31 mouse cellular contexts compared by ENCODE assay signal in the genomic region with DNA sequence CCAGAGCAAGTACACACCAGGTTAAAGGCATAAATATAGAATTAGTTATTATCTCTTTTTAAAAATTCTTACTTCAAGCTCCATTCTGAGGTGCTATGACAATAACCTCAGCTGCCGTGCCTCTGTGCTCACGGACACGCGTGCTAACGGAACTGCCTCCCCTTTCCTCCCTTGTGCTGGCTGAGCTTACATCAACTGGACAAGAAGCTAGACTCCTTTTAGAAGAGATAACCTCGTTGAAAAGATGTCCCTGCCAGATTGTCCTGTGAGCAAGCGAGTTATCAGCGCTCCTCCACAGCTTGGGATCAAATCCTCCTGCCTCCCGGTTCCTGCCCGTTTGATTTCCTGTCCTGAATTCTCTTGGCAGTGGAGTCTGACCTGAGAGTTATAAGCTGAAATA. TPM values are rescaled to one million over a fixed set of nuclear protein-coding genes. Genes with fewer than 3 reads are reported as not detected.
DNase-seq lines count a peak whose midpoint lies in the region; ATAC-seq lines count a peak whose summit lies in the region.
"Had no signal": no experiment of that assay in that cellular context is flagged by ENCODE, and none has a peak within 500 bp of the region (broad histone marks: within the 10 kb centered on the region; RNA-seq: fewer than 3 reads in every experiment).

No protein-coding gene starts in this region.

- no peak overlapping the region for H3K4me3 ChIP-seq in liver, embryonic 12.5 days
- H3K4me3 ChIP-seq in liver, embryonic 11.5 days (ENCODE audit: low read depth, low read length) = no peak overlapping the region
- H3K4me3 ChIP-seq in hindbrain, embryonic 14.5 days (replicated peaks; ENCODE audit: low read length) = no peak overlapping the region
- H3K4me3 ChIP-seq: embryonic facial prominence, embryonic 15.5 days; forebrain, embryonic 10.5 days; gastrocnemius, adult 2 months; hindbrain, embryonic 10.5 days; intestine, embryonic 15.5 days; limb, embryonic 13.5 days had no signal

- H3K9ac ChIP-seq in liver, embryonic 12.5 days = no peak overlapping the region
- H3K9ac ChIP-seq in liver, embryonic 11.5 days (ENCODE audit: low read depth, low read length) = no peak overlapping the region
- no peak overlapping the region for H3K9ac ChIP-seq in hindbrain, embryonic 14.5 days
- H3K9ac ChIP-seq: embryonic facial prominence, embryonic 15.5 days; intestine, embryonic 15.5 days; limb, embryonic 13.5 days had no signal

- peak; percentile 45 for DNase-seq in cerebellum, adult 9-10 months
- no peak for DNase-seq in cerebellum, postnatal 14 days
- no peak for DNase-seq in liver, embryonic 11.5 days (ENCODE audit: low spot score)
- no peak for DNase-seq in urinary bladder, postnatal 10 days (ENCODE audit: low spot score)
- no peak for DNase-seq in adrenal gland, postnatal 4 days (ENCODE audit: low spot score in 2 of 2)
- DNase-seq in hindbrain, embryonic 14.5 days (ENCODE audit: low spot score) = no peak
- DNase-seq: adrenal gland, postnatal 10 days; cerebellum, adult 11-12 months; cerebellum, postnatal 10 days; gastrocnemius, adult 2 months; kidney, adult 2 months; kidney, postnatal 4 days; lung, adult 18-20 months; right cerebral cortex, postnatal 4 days; thymus, adult 18-20 months; thymus, postnatal 25 days had no signal

- H3K27ac ChIP-seq in liver, embryonic 12.5 days = no peak overlapping the region
- no peak overlapping the region for H3K27ac ChIP-seq in liver, embryonic 11.5 days (ENCODE audit: low read depth, low read length)
- no peak overlapping the region for H3K27ac ChIP-seq in hindbrain, embryonic 14.5 days
- H3K27ac ChIP-seq: embryonic facial prominence, embryonic 15.5 days; forebrain, embryonic 10.5 days; gastrocnemius, adult 2 months; hindbrain, embryonic 10.5 days; intestine, embryonic 15.5 days; limb, embryonic 13.5 days; macrophage; stomach, postnatal 0 days had no signal

- H3K9me3 ChIP-seq in liver, embryonic 12.5 days (replicated peaks) = peaks cover 10% of the 10 kb centered on the region
- H3K9me3 ChIP-seq in liver, embryonic 11.5 days (ENCODE audit: control insufficient read depth, low read length) = peaks cover 8% of the 10 kb centered on the region
- peaks cover 5% of the 10 kb centered on the region; the same call in 1 of the 2 replicates for H3K9me3 ChIP-seq in hindbrain, embryonic 14.5 days (ENCODE audit: control insufficient read depth, low read length)
- H3K9me3 ChIP-seq: embryonic facial prominence, embryonic 15.5 days had no signal

- peak overlapping the region; percentile 12; the same call in 1 of the 2 replicates for H3K4me2 ChIP-seq in liver, embryonic 12.5 days
- no peak overlapping the region for H3K4me2 ChIP-seq in liver, embryonic 11.5 days
- no peak overlapping the region for H3K4me2 ChIP-seq in hindbrain, embryonic 14.5 days (replicated peaks)
- H3K4me2 ChIP-seq: embryonic facial prominence, embryonic 15.5 days; intestine, embryonic 15.5 days; limb, embryonic 13.5 days had no signal

- 47% methylated on average over 10 of the region's 10 CpGs for whole genome bisulfite sequencing in liver, embryonic 12.5 days (ENCODE audit: insufficient replicate concordance)
- whole genome bisulfite sequencing in liver, embryonic 11.5 days = 66% methylated on average over 10 of the region's 10 CpGs
- WGBS in hindbrain, embryonic 14.5 days = 89% methylated on average over 10 of the region's 10 CpGs

- H3K27me3 ChIP-seq in liver, embryonic 12.5 days (replicated peaks) = no peaks in the 10 kb centered on the region
- no peaks in the 10 kb centered on the region for H3K27me3 ChIP-seq in liver, embryonic 11.5 days (replicated peaks; ENCODE audit: control insufficient read depth, insufficient read depth, low read length)
- H3K27me3 ChIP-seq in hindbrain, embryonic 14.5 days (ENCODE audit: control insufficient read depth, insufficient read depth, low read length) = no peaks in the 10 kb centered on the region
- H3K27me3 ChIP-seq: CH12.LX; embryonic facial prominence, embryonic 15.5 days; intestine, embryonic 15.5 days; limb, embryonic 13.5 days had no signal

- ATAC-seq in liver, embryonic 12.5 days = no peak
- ATAC-seq in liver, embryonic 11.5 days (replicated peaks; ENCODE audit: low FRiP score) = no peak
- ATAC-seq in erythroid progenitor cell, adult 5-6 weeks (replicated peaks; ENCODE audit: low FRiP score, poor library complexity, severe bottlenecking) = peak; percentile 45; the same call in 1 of the 2 replicates
- ATAC-seq in hindbrain, embryonic 14.5 days (ENCODE audit: low FRiP score) = no peak
- ATAC-seq: forebrain, embryonic 16.5 days; hindbrain, embryonic 16.5 days; intestine, embryonic 15.5 days; lung, postnatal 0 days; midbrain, embryonic 16.5 days; Patski had no signal

- H3K36me3 ChIP-seq in liver, embryonic 12.5 days = peaks cover 15% of the 10 kb centered on the region
- H3K36me3 ChIP-seq in liver, embryonic 11.5 days (ENCODE audit: control insufficient read depth, insufficient read depth, low read length) = no peaks in the 10 kb centered on the region
- no peaks in the 10 kb centered on the region for H3K36me3 ChIP-seq in hindbrain, embryonic 14.5 days (replicated peaks; ENCODE audit: control insufficient read depth, insufficient read depth)
- H3K36me3 ChIP-seq: embryonic facial prominence, embryonic 15.5 days; intestine, embryonic 15.5 days; limb, embryonic 13.5 days had no signal

- peaks cover 56% of the 10 kb centered on the region for H3K4me1 ChIP-seq in liver, embryonic 12.5 days
- peaks cover 15% of the 10 kb centered on the region for H3K4me1 ChIP-seq in liver, embryonic 11.5 days (replicated peaks; ENCODE audit: control insufficient read depth, insufficient read depth, low read length)
- no peaks in the 10 kb centered on the region for H3K4me1 ChIP-seq in hindbrain, embryonic 14.5 days (replicated peaks; ENCODE audit: control insufficient read depth, insufficient read depth, low read length)
- H3K4me1 ChIP-seq: embryonic facial prominence, embryonic 15.5 days; intestine, embryonic 15.5 days; limb, embryonic 13.5 days had no signal

RNA-seq across cellular contexts. Expression of a gene that starts 9.5 kb away (rescaled TPM):
- polyA plus RNA-seq in liver, embryonic 12.5 days (2016; fragmentation: Nextera tagmentation; extraction: Ambion mirVana) = 9.1 and 9.5 TPM in 2 replicates
- polyA plus RNA-seq in liver, embryonic 11.5 days (2014; fragmentation: Nextera tagmentation; extraction: Ambion mirVana) = 5.6 and 7.1 TPM in 2 replicates
- 96.8 and 117 TPM in 2 replicates for total RNA-seq in erythroid progenitor cell, adult 5-6 weeks (2015; ENCODE audit: low replicate concordance)
- 70.0 and 92.0 TPM in 2 replicates for total RNA-seq in erythroid progenitor cell, adult 5-6 weeks (2017; ENCODE audit: low replicate concordance)
- total RNA-seq in adrenal gland, postnatal 4 days (2021) = 10 to 100 TPM; 21.2 to 23.4 TPM
- polyA plus RNA-seq in hindbrain, embryonic 14.5 days (2014; fragmentation: Nextera tagmentation; extraction: Ambion mirVana) = 3.1 and 3.9 TPM in 2 replicates
